17 mouse cellular contexts compared by ENCODE assay signal in the genomic region with DNA sequence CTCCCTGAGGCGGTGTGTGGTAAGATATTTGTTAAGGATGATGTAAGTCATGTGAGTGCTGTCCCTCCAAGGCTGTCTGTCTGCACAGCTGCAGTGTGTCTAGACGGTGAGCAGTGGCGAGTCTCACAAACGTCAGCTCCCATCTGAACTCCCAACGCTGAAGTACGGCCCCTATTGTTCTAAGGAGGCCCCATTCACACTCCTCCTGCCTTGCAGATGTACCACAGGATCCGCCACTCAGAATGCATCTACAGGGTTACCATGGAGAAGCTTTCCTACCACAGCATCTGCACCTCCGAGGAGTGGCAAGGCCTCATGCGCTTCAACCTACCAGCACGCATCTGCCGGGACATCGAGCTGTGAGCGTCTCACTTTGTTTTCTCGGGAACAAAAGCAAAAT. TPM values are rescaled to one million over a fixed set of nuclear protein-coding genes. Genes with fewer than 3 reads are reported as not detected.
A peak's percentile ranks its signal among the peaks of the same experiment; 100 is the strongest.
DNase-seq lines count a peak whose midpoint lies in the region; ATAC-seq and TF ChIP-seq lines count a peak whose summit lies in the region.
"Had no signal": no experiment of that assay in that cellular context is flagged by ENCODE, and none has a peak within 500 bp of the region (broad histone marks: within the 10 kb centered on the region; RNA-seq: fewer than 3 reads in every experiment).

No protein-coding gene starts in this region.

- no peaks in the 10 kb centered on the region for H3K9me3 ChIP-seq in hindbrain, embryonic 10.5 days
- no peaks in the 10 kb centered on the region for H3K9me3 ChIP-seq in hindbrain, postnatal 0 days (ENCODE audit: low read length)
- no peaks in the 10 kb centered on the region for H3K9me3 ChIP-seq in forebrain, postnatal 0 days (ENCODE audit: low read length)
- H3K9me3 ChIP-seq in midbrain, embryonic 16.5 days (replicated peaks; ENCODE audit: control insufficient read depth, low read length, poor library complexity, severe bottlenecking), result no peaks in the 10 kb centered on the region
- H3K9me3 ChIP-seq: heart, embryonic 13.5 days had no signal

- H3K4me2 ChIP-seq in hindbrain, postnatal 0 days (ENCODE audit: low read depth, low read length), result no peak overlapping the region
- no peak overlapping the region for H3K4me2 ChIP-seq in forebrain, postnatal 0 days (ENCODE audit: low read depth)
- H3K4me2 ChIP-seq in midbrain, embryonic 16.5 days (ENCODE audit: low read length), result no peak overlapping the region
- H3K4me2 ChIP-seq: heart, embryonic 13.5 days had no signal

- ATAC-seq in hindbrain, postnatal 0 days, result no peak
- ATAC-seq in forebrain, postnatal 0 days, result peak; percentile 78
- no peak for ATAC-seq in midbrain, embryonic 16.5 days
- no peak for ATAC-seq in activated CD4-positive, CD25-positive, alpha-beta regulatory T cell, adult 4 months

- WGBS in hindbrain, embryonic 10.5 days, result 44% methylated on average over 14 of the region's 14 CpGs
- WGBS in hindbrain, postnatal 0 days, result 39% methylated on average over 14 of the region's 14 CpGs
- WGBS in forebrain, postnatal 0 days, result 34% methylated on average over 14 of the region's 14 CpGs
- 23% methylated on average over 14 of the region's 14 CpGs for WGBS in midbrain, embryonic 16.5 days

- H3K9ac ChIP-seq in hindbrain, postnatal 0 days (replicated peaks; ENCODE audit: low read length), result no peak overlapping the region
- no peak overlapping the region for H3K9ac ChIP-seq in forebrain, postnatal 0 days
- H3K9ac ChIP-seq in midbrain, embryonic 16.5 days (ENCODE audit: low read depth, low read length), result no peak overlapping the region
- H3K9ac ChIP-seq: heart, embryonic 13.5 days had no signal

- H3K4me3 ChIP-seq in hindbrain, embryonic 10.5 days, result no peak overlapping the region
- no peak overlapping the region for H3K4me3 ChIP-seq in hindbrain, postnatal 0 days (ENCODE audit: low read length)
- H3K4me3 ChIP-seq in forebrain, postnatal 0 days (ENCODE audit: low read depth, low read length), result no peak overlapping the region
- H3K4me3 ChIP-seq in midbrain, embryonic 16.5 days (ENCODE audit: low read depth, low read length), result no peak overlapping the region
- H3K4me3 ChIP-seq: heart, embryonic 13.5 days had no signal

- DNase-seq in hindbrain, embryonic 10.5 days (ENCODE audit: low spot score), result peak; percentile 47
- no peak for DNase-seq in hindbrain, postnatal 0 days (ENCODE audit: low spot score)
- peak; percentile 81 for DNase-seq in brain, embryonic 14.5 days (ENCODE audit: low read depth)
- peak; percentile 32 for DNase-seq in forebrain, postnatal 0 days
- no peak for DNase-seq in cerebellum, adult 11 months
- no peak for DNase-seq in urinary bladder, postnatal 4 days (ENCODE audit: low spot score in 2 of 2)
- DNase-seq: adrenal gland, postnatal 36 days; cerebellum, postnatal 25 days; kidney, adult 11 months; kidney, postnatal 14 days; liver; lung, adult 2 months; thymus, adult 18-20 months had no signal

- peaks cover 17% of the 10 kb centered on the region for H3K4me1 ChIP-seq in hindbrain, embryonic 10.5 days (replicated peaks)
- no peaks in the 10 kb centered on the region; the same call in 1 of the 2 replicates for H3K4me1 ChIP-seq in hindbrain, postnatal 0 days (ENCODE audit: insufficient read depth, low read length)
- no peaks in the 10 kb centered on the region for H3K4me1 ChIP-seq in forebrain, postnatal 0 days (ENCODE audit: insufficient read depth)
- peaks cover 2% of the 10 kb centered on the region; the same call in 1 of the 2 replicates for H3K4me1 ChIP-seq in midbrain, embryonic 16.5 days (ENCODE audit: control insufficient read depth, insufficient read depth, low read length)

- no peaks in the 10 kb centered on the region for H3K27me3 ChIP-seq in hindbrain, embryonic 10.5 days (ENCODE audit: insufficient read depth, poor library complexity, severe bottlenecking)
- no peaks in the 10 kb centered on the region for H3K27me3 ChIP-seq in hindbrain, postnatal 0 days (ENCODE audit: insufficient read depth, low read length)
- H3K27me3 ChIP-seq in forebrain, postnatal 0 days (ENCODE audit: insufficient read depth, low read length), result no peaks in the 10 kb centered on the region
- H3K27me3 ChIP-seq in midbrain, embryonic 16.5 days (ENCODE audit: control insufficient read depth, insufficient read depth, low read depth, low read length), result no peaks in the 10 kb centered on the region
- H3K27me3 ChIP-seq: heart, embryonic 13.5 days had no signal

- TF ChIP-seq POLR2A in brain, embryonic 14.5 days (IDR thresholded peaks at IDR 0.05; ENCODE audit: borderline replicate concordance, extremely low read depth, insufficient read depth, insufficient read length, poor library complexity, severe bottlenecking), result no peak

- peaks cover 4% of the 10 kb centered on the region; the same call in 1 of the 2 replicates for H3K36me3 ChIP-seq in hindbrain, embryonic 10.5 days
- H3K36me3 ChIP-seq in hindbrain, postnatal 0 days (ENCODE audit: insufficient read depth, low read length), result peaks cover 7% of the 10 kb centered on the region; the same call in 1 of the 2 replicates
- peaks cover 36% of the 10 kb centered on the region for H3K36me3 ChIP-seq in forebrain, postnatal 0 days (ENCODE audit: insufficient read depth)
- peaks cover 18% of the 10 kb centered on the region for H3K36me3 ChIP-seq in midbrain, embryonic 16.5 days (ENCODE audit: control insufficient read depth, insufficient read depth, low read length)
- H3K36me3 ChIP-seq: heart, embryonic 13.5 days had no signal

- peak overlapping the region; percentile 75 for H3K27ac ChIP-seq in hindbrain, embryonic 10.5 days
- no peak overlapping the region for H3K27ac ChIP-seq in hindbrain, postnatal 0 days
- H3K27ac ChIP-seq in forebrain, postnatal 0 days (ENCODE audit: low read depth, low read length), result peak overlapping the region; percentile 10; the same call in 1 of the 2 replicates
- H3K27ac ChIP-seq in midbrain, embryonic 16.5 days (ENCODE audit: low read length), result peak overlapping the region; percentile 5; the same call in 1 of the 2 replicates
- H3K27ac ChIP-seq: heart, embryonic 13.5 days; macrophage had no signal

- TF ChIP-seq CTCF in hindbrain, postnatal 0 days (IDR thresholded peaks at IDR 0.05; ENCODE audit: low read depth), result no peak
- TF ChIP-seq CTCF in brain, embryonic 14.5 days (IDR thresholded peaks at IDR 0.05; ENCODE audit: borderline replicate concordance, extremely low read depth, insufficient read depth, insufficient read length), result no peak
- TF ChIP-seq CTCF in forebrain, postnatal 0 days (IDR thresholded peaks at IDR 0.05; ENCODE audit: low read depth), result no peak

RNA-seq across cellular contexts. Expression of a gene that starts 26.5 kb away (rescaled TPM):
- polyA plus RNA-seq in hindbrain, embryonic 10.5 days (2016; fragmentation: Nextera tagmentation; extraction: Ambion mirVana), result 2.9 and 3.1 TPM in 2 replicates
- 0.84 and 2.3 TPM in 2 replicates for total RNA-seq in hindbrain, postnatal 0 days (2014; rRNA removed)
- 2.8 TPM in 2 replicates for polyA plus RNA-seq in hindbrain, postnatal 0 days (2015; fragmentation: Nextera tagmentation; extraction: Ambion mirVana)
- polyA plus RNA-seq in brain, embryonic 14.5 days (2012; rRNA removed), result 1.8 and 2.4 TPM in 2 replicates
- 2.3 and 3.2 TPM in 2 replicates for total RNA-seq in forebrain, postnatal 0 days (2014; rRNA removed)
- 1.8 and 2.6 TPM in 2 replicates for polyA plus RNA-seq in forebrain, postnatal 0 days (2015; fragmentation: Nextera tagmentation; extraction: Ambion mirVana)
- polyA plus RNA-seq in midbrain, embryonic 16.5 days (2015; fragmentation: Nextera tagmentation; extraction: Ambion mirVana), result 3.0 and 3.6 TPM in 2 replicates
- 1 to 10 TPM; 5.5 to 6.5 TPM for polyA plus RNA-seq in activated CD4-positive, CD25-positive, alpha-beta regulatory T cell, adult 4 months (2017; shearing (Covaris generic))

Comparison
In these comparisons a context has a peak if more than half of its experiments do, and no peak if none do; other contexts are left out.
1. DNase-seq: peak in hindbrain, embryonic 10.5 days (single experiment), brain, embryonic 14.5 days (single experiment) and forebrain, postnatal 0 days (single experiment); none in hindbrain, postnatal 0 days (single experiment), cerebellum, adult 11 months (single experiment) and urinary bladder, postnatal 4 days (0 of 2).